Mouse (Mus musculus) C2C12 (cell line): ENCODE results near the gene Bean1. TPM values are rescaled to one million over a fixed set of nuclear protein-coding genes. Genes with fewer than 3 reads are reported as not detected.
A peak's percentile ranks its signal among the peaks of the same experiment; 100 is the strongest.

Experiments used
- H3K27me3 ChIP-seq: one replicate; pipeline ENCODE4 v1.6.1; 2011; ENCODE audit not compliant: control insufficient read depth, insufficient read depth, insufficient read length
- H3K36me3 ChIP-seq: one replicate; pipeline ENCODE4 v1.6.1; 2011; ENCODE audit not compliant: control insufficient read depth, insufficient read depth
- H3K4me3 ChIP-seq: one replicate; pipeline ENCODE4 v1.5.1; 2011; ENCODE audit warnings: mild to moderate bottlenecking, control low read depth; ENCODE audit not compliant: poor library complexity, insufficient read depth, severe bottlenecking
- H3K79me2 ChIP-seq: one replicate; pipeline ENCODE4 v1.6.1; 2011; ENCODE audit not compliant: control insufficient read depth, insufficient read depth
- H3K79me3 ChIP-seq: one replicate; pipeline ENCODE4 v1.6.1; 2011; ENCODE audit warnings: low read depth, control low read depth
- H3ac ChIP-seq: one replicate; pipeline ENCODE3; 2011; ENCODE audit warnings: low read depth; ENCODE audit not compliant: control insufficient read depth, insufficient read length
- CEBPB ChIP-seq: IDR thresholded peaks from one replicate; pipeline ENCODE4 v1.6.1; 2011; ENCODE audit warnings: low read depth, mild to moderate bottlenecking, control low read depth, moderate library complexity
- CTCF ChIP-seq: IDR thresholded peaks from one replicate; pipeline ENCODE4 v1.5.1; 2011; ENCODE audit not compliant: control insufficient read depth, insufficient read depth, insufficient read length
- FOSL1 ChIP-seq: IDR thresholded peaks from one replicate; pipeline ENCODE4 v1.8.0; 2011; ENCODE audit warnings: mild to moderate bottlenecking, low read length; ENCODE audit not compliant: poor library complexity, insufficient read depth, severe bottlenecking
- MAX ChIP-seq: IDR thresholded peaks from one replicate; pipeline ENCODE4 v1.6.1; 2011; ENCODE audit warnings: mild to moderate bottlenecking, control low read depth
- MYOD1 ChIP-seq: IDR thresholded peaks from one replicate; pipeline ENCODE4 v1.6.1; 2011; ENCODE audit warnings: low read depth; ENCODE audit not compliant: control insufficient read depth, insufficient read length
- MYOG ChIP-seq: IDR thresholded peaks from one replicate; pipeline ENCODE4 v1.6.1; 2011; ENCODE audit not compliant: control insufficient read depth, insufficient read length; ENCODE audit errors: extremely low read depth
- USF1 ChIP-seq: IDR thresholded peaks from one replicate; pipeline ENCODE4 v1.6.1; 2011; ENCODE audit warnings: low read depth, mild to moderate bottlenecking, control low read depth, moderate library complexity
- polyA plus RNA-seq: library from polyadenylated mRNA; unstranded; fragments of >200 nt; fragmentation: generic; extraction: Trizol; gene quantifications from one replicate; pipeline ENCODE4 v1.2.1, GENCODE M21; 2012; ENCODE audit warnings: missing spikeins

Gene Bean1
- polyA plus RNA-seq, 1 experiment: 0.13 TPM

- TF ChIP-seq FOSL1 (no peak), MYOD1 (no peak), USF1 (no peak), CEBPB (no peak), MAX (no peak), MYOG (no peak)
- H3K27me3 ChIP-seq: no peaks in the 10 kb centered on the region
- no peaks in the 10 kb centered on the region for H3K79me2 ChIP-seq
- H3K79me3 ChIP-seq: no peaks in the 10 kb centered on the region
- H3ac ChIP-seq: no peak overlapping the region
- peaks cover 9% of the 10 kb centered on the region for H3K36me3 ChIP-seq
- H3K4me3 ChIP-seq: no peak overlapping the region
Observed at GRCm38 (mm10) chr8:104234573-104234972, 64.3 kb downstream of the Bean1 start.

- Histone ChIP-seq H3K79me3 (no peaks in the 10 kb centered on the region), H3K27me3 (no peaks in the 10 kb centered on the region), H3K4me3 (no peak overlapping the region), H3ac (no peak overlapping the region), H3K36me3 (peaks cover 12% of the 10 kb centered on the region), H3K79me2 (no peaks in the 10 kb centered on the region)
- TF ChIP-seq CEBPB (no peak), FOSL1 (no peak), MAX (no peak), MYOD1 (no peak)
Observed at GRCm38 (mm10) chr8:104239418-104239861, 69.2 kb downstream of the Bean1 start.

GRCm38 (mm10) chr8:104242038-104242644 is 71.9 kb downstream of the Bean1 start:
- no peaks in the 10 kb centered on the region for H3K79me3 ChIP-seq
- H3K79me2 ChIP-seq: no peaks in the 10 kb centered on the region
- no peaks in the 10 kb centered on the region for H3K27me3 ChIP-seq
- peaks cover 12% of the 10 kb centered on the region for H3K36me3 ChIP-seq
- no peak overlapping the region for H3ac ChIP-seq
- H3K4me3 ChIP-seq: no peak overlapping the region
- TF ChIP-seq MYOD1 (no peak), MYOG (no peak), FOSL1 (no peak), CEBPB (no peak), USF1 (no peak), MAX (no peak), CTCF (no peak)

GRCm38 (mm10) chr8:104246621-104247020 is 76.4 kb downstream of the Bean1 start:
- Histone ChIP-seq H3ac (no peak overlapping the region), H3K36me3 (no peaks in the 10 kb centered on the region), H3K4me3 (no peak overlapping the region), H3K27me3 (no peaks in the 10 kb centered on the region), H3K79me2 (peaks cover 4% of the 10 kb centered on the region), H3K79me3 (no peaks in the 10 kb centered on the region)
- TF ChIP-seq USF1 (no peak), MYOD1 (no peak), CEBPB (no peak), CTCF (no peak), FOSL1 (no peak), MAX (no peak), MYOG (no peak)

- no peaks in the 10 kb centered on the region for H3K36me3 ChIP-seq
- H3K4me3 ChIP-seq: peak overlapping the region; percentile 76
- peak overlapping the region; percentile 27 for H3ac ChIP-seq
- no peaks in the 10 kb centered on the region for H3K79me3 ChIP-seq
- TF ChIP-seq USF1: no peak
- TF ChIP-seq MYOG: no peak
- no peak for TF ChIP-seq CEBPB
- TF ChIP-seq MAX: no peak
- TF ChIP-seq FOSL1: no peak
- no peak for TF ChIP-seq CTCF
- no peak for TF ChIP-seq MYOD1
- peaks cover 10% of the 10 kb centered on the region for H3K79me2 ChIP-seq
- no peaks in the 10 kb centered on the region for H3K27me3 ChIP-seq
Observed at GRCm38 (mm10) chr8:104247054-104247907, 77.0 kb downstream of the Bean1 start.

GRCm38 (mm10) chr8:104247908-104248275 is 77.7 kb downstream of the Bean1 start:
- no peaks in the 10 kb centered on the region for H3K27me3 ChIP-seq
- H3K4me3 ChIP-seq: peak overlapping the region; percentile 76
- no peaks in the 10 kb centered on the region for H3K79me3 ChIP-seq
- peaks cover 16% of the 10 kb centered on the region for H3K79me2 ChIP-seq
- TF ChIP-seq MYOG (no peak), MAX (no peak), CEBPB (no peak), USF1 (no peak), CTCF (no peak), FOSL1 (no peak), MYOD1 (no peak)
- H3ac ChIP-seq: peak overlapping the region; percentile 76
- H3K36me3 ChIP-seq: no peaks in the 10 kb centered on the region
